Mouse (Mus musculus) hindbrain, embryonic 11.5 days (tissue): ENCODE measurements around the gene Cdk14. TPM values are rescaled to one million over a fixed set of nuclear protein-coding genes. Genes with fewer than 3 reads are reported as not detected.

Experiments used
- ATAC-seq: fragments of 200-750 bp; cut with Nextera tagmentation; 2 replicates; pipeline ENCODE4 v1.8.0; 2017; ENCODE audit warnings: mild to moderate bottlenecking, moderate TSS enrichment, moderate library complexity; ENCODE audit not compliant: low FRiP score
- DNase-seq: peaks from one replicate; pipeline ENCODE4 v3.0.0-alpha.2; 2015; ENCODE audit warnings: low spot score
- H3K27ac ChIP-seq: fragments of 300-500 bp; sonication (generic); 2 replicates; pipeline ENCODE4 v1.5.1; 2014; ENCODE audit warnings: mild to moderate bottlenecking, low read depth, low read length
- H3K27me3 ChIP-seq: fragments of 300-500 bp; sonication (generic); 2 replicates; pipeline ENCODE4 v1.6.1; 2014; ENCODE audit warnings: mild to moderate bottlenecking, low read length, moderate library complexity, mixed read lengths; ENCODE audit not compliant: control insufficient read depth, insufficient read depth
- H3K36me3 ChIP-seq: fragments of 300-500 bp; sonication (generic); 2 replicates; pipeline ENCODE4 v1.6.1; 2014; ENCODE audit warnings: mild to moderate bottlenecking, low read length, moderate library complexity, mixed read lengths; ENCODE audit not compliant: control insufficient read depth, insufficient read depth
- H3K4me1 ChIP-seq: fragments of 300-500 bp; sonication (generic); replicated peaks from 2 replicates; pipeline ENCODE4 v1.6.1; 2014; ENCODE audit warnings: low read length, mixed read lengths; ENCODE audit not compliant: control insufficient read depth, insufficient read depth
- H3K4me2 ChIP-seq: fragments of 300-500 bp; sonication (generic); replicated peaks from 2 replicates; pipeline ENCODE4 v1.6.1; 2014; ENCODE audit warnings: mild to moderate bottlenecking, low read depth, low read length
- H3K4me3 ChIP-seq: fragments of 300-500 bp; sonication (generic); 2 replicates; pipeline ENCODE4 v1.5.1; 2014; ENCODE audit warnings: low read depth, low read length
- H3K9ac ChIP-seq: fragments of 300-500 bp; sonication (generic); 2 replicates; pipeline ENCODE4 v1.6.1; 2014; ENCODE audit warnings: low read depth, low read length
- H3K9me3 ChIP-seq: fragments of 300-500 bp; sonication (generic); 2 replicates; pipeline ENCODE4 v1.6.1; 2016; ENCODE audit warnings: low read length; ENCODE audit not compliant: control insufficient read depth
- WGBS: fragments of 180-500 bp; shearing (Covaris S2); extraction: QIAGEN DNeasy Blood & Tissue Kit; methylation state at CpG from one replicate; pipeline ENCODE4 v1.1.7; 2014; 5-methylcytosine and 5-hydroxymethylcytosine counted together
- polyA plus RNA-seq: library from polyadenylated mRNA; unstranded; fragments of >200 nt; fragmentation: Nextera tagmentation; extraction: Ambion mirVana; gene quantifications from 2 replicates; pipeline ENCODE4 v1.2.1, GENCODE M21; 2014

Gene Cdk14
- polyA plus RNA-seq, 1 experiment from 2014 or later = 35.7 TPM

DNA sequence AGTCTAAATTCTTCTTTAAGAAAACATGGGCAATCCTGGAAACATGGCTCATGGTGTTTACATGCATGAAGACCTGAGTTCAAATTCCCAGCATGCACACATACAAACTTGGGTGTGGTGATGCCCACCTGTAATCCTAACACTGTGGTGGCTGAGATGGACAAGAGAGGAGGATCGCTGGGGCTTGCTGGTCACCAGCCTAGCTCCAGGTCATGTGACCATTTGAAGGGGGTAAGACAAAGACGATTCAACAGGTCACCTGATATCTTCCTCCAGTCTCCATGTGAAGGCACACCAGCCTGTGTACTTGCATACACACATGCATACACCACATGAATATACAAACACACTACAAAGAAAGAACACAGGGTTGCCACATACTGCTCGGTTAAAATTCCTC, 406.3 kb downstream of the Cdk14 start:
- DNase-seq (no peak), ATAC-seq (no peak)
- no peaks in the 10 kb centered on the region for H3K9me3 ChIP-seq
- no peak overlapping the region for H3K4me3 ChIP-seq
- H3K4me1 ChIP-seq = no peaks in the 10 kb centered on the region
- no peaks in the 10 kb centered on the region for H3K36me3 ChIP-seq
- H3K27me3 ChIP-seq = no peaks in the 10 kb centered on the region
- WGBS = 83% methylated on average over 3 of the region's 3 CpGs
- no peak overlapping the region for H3K27ac ChIP-seq
- no peak overlapping the region for H3K4me2 ChIP-seq
- no peak overlapping the region for H3K9ac ChIP-seq

GRCm38 (mm10) chr5:5012521-5013346, 407.4 kb downstream of the Cdk14 start:
- Histone ChIP-seq H3K4me2 (no peak overlapping the region), H3K27me3 (no peaks in the 10 kb centered on the region), H3K36me3 (no peaks in the 10 kb centered on the region), H3K4me3 (no peak overlapping the region), H3K9me3 (no peaks in the 10 kb centered on the region), H3K27ac (no peak overlapping the region), H3K9ac (no peak overlapping the region), H3K4me1 (no peaks in the 10 kb centered on the region)
- ATAC-seq = no peak
- no peak for DNase-seq
- 78% methylated on average over 7 of the region's 7 CpGs for WGBS

DNA sequence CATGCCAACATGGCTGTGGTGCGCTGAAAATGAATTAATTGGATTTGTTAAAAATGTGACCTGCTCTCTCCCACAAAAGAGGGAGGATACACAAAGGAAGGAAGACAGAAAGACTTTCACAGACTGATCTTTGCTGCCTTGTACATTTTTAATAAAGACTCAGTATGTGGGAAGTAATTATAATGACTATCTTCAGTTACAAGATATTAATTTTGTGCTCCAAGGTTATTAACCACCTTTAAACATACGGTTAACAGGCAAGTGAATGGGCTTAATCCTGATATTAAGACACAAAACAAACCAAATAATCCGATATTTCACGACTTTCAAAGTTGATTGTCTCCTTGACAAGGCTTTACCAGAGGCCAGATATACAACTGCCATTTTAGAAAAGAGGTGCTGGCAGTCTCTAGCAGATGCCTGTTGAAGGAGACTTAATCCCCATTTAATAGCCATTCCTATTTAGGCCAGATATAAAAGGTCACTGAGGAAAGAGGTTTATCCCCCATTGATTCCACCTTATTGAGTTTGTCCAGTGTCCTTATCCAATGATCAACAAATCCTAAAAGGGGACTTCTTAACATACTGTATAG, 411.9 kb downstream of the Cdk14 start:
- no peaks in the 10 kb centered on the region for H3K36me3 ChIP-seq
- H3K4me2 ChIP-seq = no peak overlapping the region
- DNase-seq (no peak), ATAC-seq (no peak)
- 86% methylated on average over 4 of the region's 4 CpGs for WGBS
- H3K4me1 ChIP-seq = no peaks in the 10 kb centered on the region
- H3K9ac ChIP-seq = no peak overlapping the region
- H3K9me3 ChIP-seq = no peaks in the 10 kb centered on the region
- no peaks in the 10 kb centered on the region for H3K27me3 ChIP-seq
- H3K27ac ChIP-seq = no peak overlapping the region
- no peak overlapping the region for H3K4me3 ChIP-seq

DNA sequence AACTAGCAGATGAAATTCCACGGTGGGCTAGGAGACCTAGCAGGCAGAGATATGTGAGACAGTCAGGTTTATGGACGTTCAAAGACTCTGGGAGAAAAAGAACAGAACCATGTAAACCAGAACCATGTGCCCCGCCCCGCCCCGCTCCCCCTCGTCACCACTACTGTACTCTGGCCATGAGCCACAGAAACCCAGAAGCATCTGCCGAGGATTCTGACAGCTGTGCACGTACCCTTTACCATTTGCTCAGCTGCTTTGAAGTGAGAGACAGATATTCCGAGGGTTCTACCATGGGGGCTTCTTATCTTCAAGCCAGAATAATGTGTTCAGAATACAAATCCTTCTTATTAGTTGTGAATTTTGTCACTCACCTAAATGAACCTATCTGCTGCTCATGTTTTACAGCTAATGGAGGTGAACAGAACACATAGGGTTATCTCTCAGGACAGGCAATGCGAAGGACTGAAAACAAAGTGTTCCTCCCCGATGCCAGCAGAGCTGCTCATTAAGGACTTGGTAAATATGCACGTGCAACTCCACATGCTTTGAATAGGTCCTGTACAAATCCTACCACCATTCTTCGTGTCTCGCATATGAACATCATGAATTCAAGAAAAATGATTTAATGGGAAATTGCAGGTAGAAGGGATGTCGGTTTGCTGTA, 412.5 kb downstream of the Cdk14 start:
- no peak overlapping the region for H3K4me2 ChIP-seq
- DNase-seq (no peak), ATAC-seq (no peak)
- no peak overlapping the region for H3K27ac ChIP-seq
- H3K4me1 ChIP-seq = no peaks in the 10 kb centered on the region
- 89% methylated on average over 15 of the region's 15 CpGs for WGBS
- H3K4me3 ChIP-seq = no peak overlapping the region
- no peaks in the 10 kb centered on the region for H3K36me3 ChIP-seq
- no peak overlapping the region for H3K9ac ChIP-seq
- H3K27me3 ChIP-seq = no peaks in the 10 kb centered on the region
- no peaks in the 10 kb centered on the region for H3K9me3 ChIP-seq

GRCm38 (mm10) chr5:5005633-5006032, 414.5 kb downstream of the Cdk14 start:
- Histone ChIP-seq H3K4me2 (no peak overlapping the region), H3K4me3 (no peak overlapping the region), H3K9ac (no peak overlapping the region), H3K27me3 (no peaks in the 10 kb centered on the region), H3K9me3 (no peaks in the 10 kb centered on the region), H3K4me1 (no peaks in the 10 kb centered on the region), H3K27ac (no peak overlapping the region), H3K36me3 (no peaks in the 10 kb centered on the region)
- no peak for DNase-seq
- 86% methylated on average over 1 of the region's 1 CpGs for WGBS
- no peak for ATAC-seq

GRCm38 (mm10) chr5:5004740-5005139, 415.4 kb downstream of the Cdk14 start:
- Histone ChIP-seq H3K4me1 (no peaks in the 10 kb centered on the region), H3K27ac (no peak overlapping the region), H3K27me3 (no peaks in the 10 kb centered on the region), H3K4me3 (no peak overlapping the region), H3K9ac (no peak overlapping the region), H3K4me2 (no peak overlapping the region), H3K36me3 (no peaks in the 10 kb centered on the region), H3K9me3 (no peaks in the 10 kb centered on the region)
- WGBS = 95% methylated on average over 2 of the region's 2 CpGs
- no peak for DNase-seq
- no peak for ATAC-seq

- DNase-seq (no peak), ATAC-seq (no peak)
- no peaks in the 10 kb centered on the region for H3K9me3 ChIP-seq
- WGBS = 89% methylated on average over 4 of the region's 4 CpGs
- H3K36me3 ChIP-seq = no peaks in the 10 kb centered on the region
- H3K27ac ChIP-seq = no peak overlapping the region
- no peaks in the 10 kb centered on the region for H3K4me1 ChIP-seq
- H3K27me3 ChIP-seq = no peaks in the 10 kb centered on the region
- H3K4me2 ChIP-seq = no peak overlapping the region
- no peak overlapping the region for H3K9ac ChIP-seq
- H3K4me3 ChIP-seq = no peak overlapping the region
These were observed 426.9 kb downstream of the Cdk14 start for GRCm38 (mm10) chr5:4993192-4993601.

DNA sequence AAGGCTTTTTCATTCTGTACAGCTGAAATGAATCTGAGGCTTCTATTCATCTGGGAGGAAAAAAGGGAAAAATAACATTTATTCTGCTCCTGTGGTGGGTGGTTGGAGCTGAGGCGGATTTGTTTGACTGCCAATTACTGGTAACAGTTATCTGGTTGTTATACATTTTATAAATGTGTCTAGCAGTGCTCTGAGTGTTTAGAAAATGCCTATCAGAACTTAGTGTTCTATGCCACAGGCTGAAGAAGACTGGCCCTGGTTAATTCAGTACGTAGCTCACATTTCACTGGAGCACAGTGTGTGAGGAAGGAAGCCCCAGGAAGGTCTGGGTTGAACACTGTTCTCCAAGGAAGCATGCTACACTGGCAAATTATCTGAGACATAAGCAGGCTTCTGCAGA, 429.1 kb downstream of the Cdk14 start:
- H3K9ac ChIP-seq = no peak overlapping the region
- DNase-seq (no peak), ATAC-seq (no peak)
- no peaks in the 10 kb centered on the region for H3K4me1 ChIP-seq
- H3K9me3 ChIP-seq = no peaks in the 10 kb centered on the region
- H3K36me3 ChIP-seq = no peaks in the 10 kb centered on the region
- no peaks in the 10 kb centered on the region for H3K27me3 ChIP-seq
- 82% methylated on average over 2 of the region's 2 CpGs for WGBS
- H3K4me3 ChIP-seq = no peak overlapping the region
- H3K27ac ChIP-seq = no peak overlapping the region
- no peak overlapping the region for H3K4me2 ChIP-seq
